Mouse (Mus musculus): ENCODE data around the gene Mpdu1. TPM values are rescaled to one million over a fixed set of nuclear protein-coding genes. Genes with fewer than 3 reads are reported as not detected.
"Not testable (repeated sequence)": the region's sequence is repeated elsewhere in the genome, so short reads cannot be mapped to it uniquely, and the experiment has no call there.

Mpdu1 gene
- polyA plus RNA-seq, 1 experiment from 2014 or later, result 74.9 TPM

DNA sequence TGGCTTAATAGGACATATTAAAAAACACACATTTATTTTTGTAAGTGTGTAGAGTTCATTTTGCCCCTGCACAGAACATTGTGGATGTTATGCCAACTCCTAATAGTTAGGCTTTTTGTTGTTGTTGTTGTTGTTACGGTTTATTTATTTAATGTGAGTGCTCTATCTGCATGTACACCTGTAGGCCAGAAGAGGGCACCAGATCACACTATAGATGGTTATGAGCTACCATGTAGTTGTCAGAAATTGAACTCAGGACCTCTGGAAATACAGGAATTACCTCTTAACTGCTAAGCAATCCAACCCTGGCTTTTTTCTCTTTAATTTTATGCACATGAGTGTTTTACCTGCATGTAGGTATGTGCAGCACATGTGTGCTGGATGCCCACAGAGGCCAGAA lies 32.6 kb downstream of the Mpdu1 start:
- Histone ChIP-seq H3K9ac (no peak overlapping the region), H3K4me3 (no peak overlapping the region), H3K4me1 (peaks cover 12% of the 10 kb centered on the region), H3K36me3 (no peaks in the 10 kb centered on the region), H3K9me3 (no peaks in the 10 kb centered on the region), H3K27me3 (no peaks in the 10 kb centered on the region), H3K4me2 (no peak overlapping the region), H3K27ac (no peak overlapping the region)
- ATAC-seq (ENCODE audit: insufficient number of reproducible peaks, insufficient read depth, low FRiP score, low TSS enrichment, low read depth), result no peak
- 63% methylated on average over 1 of the region's 1 CpGs for WGBS

DNA sequence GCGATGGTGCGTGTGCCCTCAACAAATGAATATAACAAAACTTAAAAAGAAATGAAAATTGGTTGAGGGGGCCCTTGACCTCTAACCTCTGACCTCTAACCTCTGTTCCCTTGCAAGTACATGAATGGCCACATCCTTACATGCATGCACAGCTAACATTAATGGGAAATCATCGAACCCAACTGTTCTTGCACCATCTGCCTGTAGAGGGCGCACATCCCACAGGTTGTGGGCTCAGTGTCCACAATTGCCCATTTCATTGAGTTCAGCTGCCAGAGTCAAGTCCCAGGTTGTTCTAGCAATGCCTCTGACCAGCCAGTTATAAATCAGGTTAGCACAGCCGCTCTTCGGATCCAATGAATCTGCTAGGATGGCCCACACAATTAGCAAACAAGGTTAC lies 34.2 kb downstream of the Mpdu1 start:
- no peaks in the 10 kb centered on the region for H3K27me3 ChIP-seq
- no peak overlapping the region for H3K4me2 ChIP-seq
- H3K4me3 ChIP-seq, result no peak overlapping the region
- H3K27ac ChIP-seq, result no peak overlapping the region
- H3K4me1 ChIP-seq, result 0 out of 2 replicates have a peak, but pooled peaks cover 2% of the 10 kb centered on the region
- 36% methylated on average over 6 of the region's 6 CpGs for WGBS
- ATAC-seq (ENCODE audit: insufficient number of reproducible peaks, insufficient read depth, low FRiP score, low TSS enrichment, low read depth), result no peak
- no peaks in the 10 kb centered on the region for H3K9me3 ChIP-seq
- no peak overlapping the region for H3K9ac ChIP-seq
- H3K36me3 ChIP-seq, result no peaks in the 10 kb centered on the region

DNA sequence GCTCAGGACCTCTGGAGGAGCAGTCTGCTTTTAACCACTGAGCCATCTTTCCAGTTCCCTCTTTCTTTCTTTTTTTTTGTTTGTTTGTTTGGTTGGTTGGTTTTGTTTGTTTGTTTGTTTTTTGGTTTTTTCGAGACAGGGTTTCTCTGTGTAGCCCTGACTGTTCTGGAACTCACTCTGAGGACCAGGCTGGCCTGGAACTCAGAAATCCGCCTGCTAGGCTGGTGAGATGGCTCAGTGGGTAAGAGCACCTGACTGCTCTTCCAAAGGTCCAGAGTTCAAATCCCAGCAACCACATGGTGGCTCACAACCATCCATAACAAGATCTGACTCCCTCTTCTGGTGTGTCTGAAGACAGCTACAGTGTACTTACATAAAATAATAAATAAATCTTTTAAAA lies 38.1 kb downstream of the Mpdu1 start:
- WGBS, result 94% methylated on average over 2 of the region's 2 CpGs
- not testable (repeated sequence) for H3K9me3 ChIP-seq; H3K27me3 ChIP-seq; H3K4me1 ChIP-seq; H3K4me2 ChIP-seq; H3K27ac ChIP-seq; ATAC-seq (ENCODE audit: insufficient number of reproducible peaks, insufficient read depth, low FRiP score, low TSS enrichment, low read depth); H3K36me3 ChIP-seq; H3K4me3 ChIP-seq; H3K9ac ChIP-seq

DNA sequence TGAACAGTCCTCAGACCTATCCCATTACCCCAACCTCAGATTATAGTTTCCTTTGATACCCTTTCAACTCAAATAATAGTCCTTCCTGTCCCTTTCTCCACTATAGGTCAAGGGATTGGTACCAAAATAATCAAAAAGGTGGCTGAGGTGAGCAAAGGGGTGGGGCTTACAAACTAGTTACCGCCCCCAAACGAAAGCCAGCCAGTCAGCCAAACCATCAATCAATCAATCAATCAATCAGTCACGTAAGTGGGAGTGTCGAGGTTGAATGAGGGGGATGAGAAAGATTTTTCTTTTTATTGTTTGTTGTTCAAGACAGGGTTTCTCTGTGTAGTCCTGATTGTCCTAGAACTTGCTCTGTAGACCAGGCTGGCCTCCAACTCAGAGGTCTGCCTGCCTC lies 39.4 kb downstream of the Mpdu1 start:
- no peak for ATAC-seq (ENCODE audit: insufficient number of reproducible peaks, insufficient read depth, low FRiP score, low TSS enrichment, low read depth)
- Histone ChIP-seq H3K27me3 (no peaks in the 10 kb centered on the region), H3K9me3 (no peaks in the 10 kb centered on the region), H3K4me2 (peak overlapping the region; percentile 64), H3K27ac (no peak overlapping the region), H3K4me3 (peak overlapping the region; percentile 54), H3K4me1 (peaks cover 9% of the 10 kb centered on the region; the same call in 1 of the 2 replicates), H3K36me3 (no peaks in the 10 kb centered on the region), H3K9ac (peak overlapping the region; percentile 79)
- 66% methylated on average over 4 of the region's 4 CpGs for WGBS

DNA sequence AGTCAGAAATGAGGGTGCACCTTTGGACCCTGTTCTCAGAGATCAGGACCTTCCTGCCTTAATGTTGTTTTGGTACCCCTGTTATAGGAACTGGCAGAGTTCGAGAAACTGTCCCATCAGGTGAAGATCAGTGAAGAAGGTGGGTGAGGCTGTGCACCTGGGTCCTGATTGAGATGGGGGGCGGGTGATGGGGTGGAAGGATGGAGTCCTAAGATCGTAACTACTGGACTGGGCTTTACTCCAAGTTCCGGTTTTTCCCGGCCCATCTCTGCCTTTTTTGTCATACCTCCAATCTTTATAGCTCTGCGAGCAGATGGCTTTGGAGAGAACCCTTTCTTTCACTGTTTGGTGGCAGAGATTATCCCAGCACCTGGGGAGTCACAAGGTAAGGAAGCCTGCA lies 40.0 kb downstream of the Mpdu1 start:
- H3K27ac ChIP-seq, result peak overlapping the region; percentile 63
- H3K4me1 ChIP-seq, result peaks cover 9% of the 10 kb centered on the region; the same call in 1 of the 2 replicates
- peak overlapping the region; percentile 64 for H3K4me2 ChIP-seq
- WGBS, result 34% methylated on average over 6 of the region's 6 CpGs
- no peaks in the 10 kb centered on the region for H3K36me3 ChIP-seq
- no peak for ATAC-seq (ENCODE audit: insufficient number of reproducible peaks, insufficient read depth, low FRiP score, low TSS enrichment, low read depth)
- H3K9ac ChIP-seq, result peak overlapping the region; percentile 79
- H3K9me3 ChIP-seq, result no peaks in the 10 kb centered on the region
- H3K4me3 ChIP-seq, result peak overlapping the region; percentile 54
- no peaks in the 10 kb centered on the region for H3K27me3 ChIP-seq

DNA sequence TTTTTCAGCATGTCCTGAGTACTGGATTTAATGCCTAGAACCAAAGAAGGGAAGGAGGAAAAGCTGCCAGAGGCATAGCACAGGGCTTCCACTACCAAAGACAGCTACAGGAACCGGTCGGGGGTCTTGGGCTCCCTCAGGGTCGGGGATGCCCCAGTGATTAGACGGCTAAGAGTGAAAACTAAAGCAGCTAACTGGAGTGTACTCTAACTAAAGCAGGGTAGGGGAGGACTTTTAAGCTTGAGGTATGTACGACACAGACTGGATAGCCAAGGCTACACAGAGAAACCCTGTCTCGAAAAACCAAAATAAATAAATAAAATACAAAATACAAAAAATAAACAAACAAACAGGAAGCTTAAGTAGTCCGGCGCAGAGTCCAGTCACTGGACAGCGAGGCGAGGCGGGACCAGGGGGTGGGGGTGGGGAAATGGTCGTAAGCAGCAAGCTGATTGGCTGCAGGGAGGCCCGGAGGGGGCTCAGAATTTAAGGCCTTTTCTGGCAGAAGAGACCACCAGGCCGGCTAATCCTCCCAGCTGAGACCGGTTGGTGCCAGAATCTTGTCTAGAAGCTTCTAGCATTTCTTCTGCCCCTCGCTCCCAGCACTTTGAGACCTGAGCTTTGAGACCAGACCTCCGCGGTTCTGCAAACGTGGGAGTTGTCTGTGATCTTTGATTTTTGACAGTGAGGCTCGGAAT lies 40.7 kb downstream of the Mpdu1 start, which contains the start of gene Sat2:
Gene Sat2, plus strand, starts transcription at position 454 of the 698 bp plus-strand sequence.
- peak within 1 kb of the TSS; percentile 54 for H3K4me3 ChIP-seq
- H3K36me3 ChIP-seq, result no peaks in the 10 kb centered on the region
- H3K27me3 ChIP-seq, result no peaks in the 10 kb centered on the region
- no peaks in the 10 kb centered on the region for H3K9me3 ChIP-seq
- H3K4me1 ChIP-seq, result peaks cover 9% of the 10 kb centered on the region; the same call in 1 of the 2 replicates
- peak; percentile 71; the same call in 1 of the 2 replicates for ATAC-seq (ENCODE audit: insufficient number of reproducible peaks, insufficient read depth, low FRiP score, low TSS enrichment, low read depth)
- WGBS, result 1% methylated on average over 20 of the region's 20 CpGs
- peak within 1 kb of the TSS; percentile 64 for H3K4me2 ChIP-seq
- H3K9ac ChIP-seq, result peak within 1 kb of the TSS; percentile 79
- peak within 1 kb of the TSS; percentile 63 for H3K27ac ChIP-seq

DNA sequence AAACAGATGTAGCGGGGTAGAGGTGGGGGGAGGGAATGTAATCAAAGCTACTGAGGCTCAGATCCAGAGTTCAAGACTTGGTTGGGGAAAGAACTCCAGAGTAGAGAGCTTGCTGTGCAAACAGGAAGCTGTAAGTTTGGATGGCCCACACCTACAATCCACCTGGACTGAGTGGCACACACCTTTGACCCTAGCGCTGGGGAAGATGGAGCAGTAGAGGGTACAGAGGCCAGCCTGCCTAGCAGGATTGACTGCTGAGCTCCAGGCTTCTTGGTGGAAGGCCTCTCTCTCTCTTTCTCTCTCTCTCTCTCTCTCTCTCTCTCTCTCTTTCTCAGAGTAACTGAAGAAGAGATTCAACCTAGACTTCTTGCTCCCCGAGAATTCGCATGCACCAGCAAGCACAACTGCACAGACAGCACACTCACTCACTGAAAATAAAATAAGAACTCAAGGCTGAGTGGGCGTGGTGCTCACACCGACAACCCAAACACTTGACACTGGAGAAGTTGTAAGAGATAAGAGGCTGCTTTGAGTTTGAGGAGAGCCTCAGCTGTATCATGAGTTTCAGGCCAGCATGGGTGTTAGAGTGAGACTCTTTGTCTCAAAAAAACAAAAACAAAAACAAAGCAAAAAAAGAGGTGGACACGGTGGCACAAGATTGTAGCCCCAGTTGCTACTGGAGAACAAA lies 41.9 kb downstream of the Mpdu1 start:
- ATAC-seq (ENCODE audit: insufficient number of reproducible peaks, insufficient read depth, low FRiP score, low TSS enrichment, low read depth), result no peak
- Histone ChIP-seq H3K36me3 (no peaks in the 10 kb centered on the region), H3K27ac (no peak overlapping the region), H3K27me3 (no peaks in the 10 kb centered on the region), H3K9me3 (no peaks in the 10 kb centered on the region), H3K4me2 (no peak overlapping the region), H3K4me1 (peaks cover 9% of the 10 kb centered on the region; the same call in 1 of the 2 replicates), H3K4me3 (no peak overlapping the region), H3K9ac (no peak overlapping the region)
- WGBS, result 81% methylated on average over 7 of the region's 7 CpGs

DNA sequence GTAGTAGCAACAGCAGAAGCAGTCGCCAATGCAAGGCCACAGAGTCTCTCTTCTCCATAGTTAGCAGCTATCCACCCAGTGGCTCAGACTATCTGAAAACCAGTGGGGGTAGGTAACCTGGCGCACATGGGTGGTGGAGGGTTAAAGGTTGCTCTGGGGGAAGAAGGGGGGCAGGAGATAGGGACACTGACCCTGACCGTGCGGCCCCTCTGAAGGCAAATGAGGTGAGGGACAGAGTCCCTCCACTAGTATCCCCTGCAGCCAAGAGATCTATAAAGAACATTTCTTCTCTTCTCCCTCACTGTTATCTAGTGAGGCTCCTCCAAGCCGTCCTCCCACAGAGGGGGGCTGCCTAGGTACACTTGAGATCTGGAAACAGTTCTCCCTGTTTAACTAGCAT lies 44.6 kb downstream of the Mpdu1 start, which contains the start of gene Shbg:
Gene Shbg, minus strand, starts transcription at position 101 of the 400 bp plus-strand sequence.
- H3K27ac ChIP-seq, result no peak within 1 kb of the TSS
- H3K36me3 ChIP-seq, result no peaks in the 10 kb centered on the region
- ATAC-seq (ENCODE audit: insufficient number of reproducible peaks, insufficient read depth, low FRiP score, low TSS enrichment, low read depth), result no peak
- no peak within 1 kb of the TSS for H3K4me3 ChIP-seq
- H3K4me1 ChIP-seq, result peaks cover 7% of the 10 kb centered on the region
- peak within 1 kb of the TSS; percentile 45; the same call in 1 of the 2 replicates for H3K9ac ChIP-seq
- H3K4me2 ChIP-seq, result no peak within 1 kb of the TSS
- no peaks in the 10 kb centered on the region for H3K9me3 ChIP-seq
- no peaks in the 10 kb centered on the region for H3K27me3 ChIP-seq
- 64% methylated on average over 5 of the region's 5 CpGs for WGBS

DNA sequence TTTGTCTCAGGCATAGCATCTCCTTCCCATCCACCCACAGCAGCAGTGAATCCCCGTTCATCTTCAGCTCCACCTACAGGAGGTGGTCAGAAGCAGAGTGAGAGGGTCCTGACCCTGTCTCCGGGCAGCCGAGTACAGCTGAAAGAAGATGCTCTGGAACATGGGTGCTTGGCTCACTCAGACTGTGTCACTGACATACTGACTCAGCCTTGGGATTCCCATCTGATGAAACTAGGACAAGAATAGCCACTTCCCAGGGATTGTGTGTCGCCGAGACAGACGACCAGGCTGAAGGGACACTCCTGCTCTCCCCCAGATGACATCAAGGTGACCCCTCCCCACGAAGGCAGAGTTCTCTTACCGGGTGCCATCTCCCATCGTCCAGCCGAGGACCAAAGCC lies 45.7 kb downstream of the Mpdu1 start:
- 44% methylated on average over 10 of the region's 10 CpGs for WGBS
- Histone ChIP-seq H3K36me3 (no peaks in the 10 kb centered on the region), H3K9ac (peak overlapping the region; percentile 45; the same call in 1 of the 2 replicates), H3K27ac (no peak overlapping the region), H3K9me3 (no peaks in the 10 kb centered on the region), H3K4me2 (no peak overlapping the region), H3K4me3 (no peak overlapping the region), H3K27me3 (no peaks in the 10 kb centered on the region), H3K4me1 (peaks cover 3% of the 10 kb centered on the region; the same call in 1 of the 2 replicates)
- ATAC-seq (ENCODE audit: insufficient number of reproducible peaks, insufficient read depth, low FRiP score, low TSS enrichment, low read depth), result no peak

DNA sequence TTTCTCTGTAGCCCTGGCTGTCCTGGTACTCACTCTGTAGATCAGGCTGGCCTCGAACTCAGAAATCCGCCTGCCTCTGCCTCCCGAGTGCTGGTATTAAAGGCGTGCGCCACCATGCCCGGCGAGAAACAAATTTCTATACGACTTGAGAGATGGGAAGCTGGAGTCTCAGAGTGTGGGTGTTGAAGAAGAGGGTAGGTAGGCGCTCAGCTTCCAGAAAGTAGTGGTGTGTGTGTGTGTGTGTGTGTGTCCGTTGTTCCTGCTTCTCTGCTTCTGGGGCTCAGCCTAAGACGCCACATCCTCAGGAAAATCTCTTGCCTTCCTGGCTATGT lies 48.2 kb downstream of the Mpdu1 start:
- H3K9me3 ChIP-seq; H3K4me1 ChIP-seq; H3K27ac ChIP-seq; H3K27me3 ChIP-seq; H3K9ac ChIP-seq; ATAC-seq (ENCODE audit: insufficient number of reproducible peaks, insufficient read depth, low FRiP score, low TSS enrichment, low read depth); H3K36me3 ChIP-seq: not testable (repeated sequence)
- peak overlapping the region; percentile 1; the same call in 1 of the 2 replicates for H3K4me3 ChIP-seq
- 53% methylated on average over 11 of the region's 11 CpGs for WGBS
- H3K4me2 ChIP-seq, result peak overlapping the region; percentile 33

DNA sequence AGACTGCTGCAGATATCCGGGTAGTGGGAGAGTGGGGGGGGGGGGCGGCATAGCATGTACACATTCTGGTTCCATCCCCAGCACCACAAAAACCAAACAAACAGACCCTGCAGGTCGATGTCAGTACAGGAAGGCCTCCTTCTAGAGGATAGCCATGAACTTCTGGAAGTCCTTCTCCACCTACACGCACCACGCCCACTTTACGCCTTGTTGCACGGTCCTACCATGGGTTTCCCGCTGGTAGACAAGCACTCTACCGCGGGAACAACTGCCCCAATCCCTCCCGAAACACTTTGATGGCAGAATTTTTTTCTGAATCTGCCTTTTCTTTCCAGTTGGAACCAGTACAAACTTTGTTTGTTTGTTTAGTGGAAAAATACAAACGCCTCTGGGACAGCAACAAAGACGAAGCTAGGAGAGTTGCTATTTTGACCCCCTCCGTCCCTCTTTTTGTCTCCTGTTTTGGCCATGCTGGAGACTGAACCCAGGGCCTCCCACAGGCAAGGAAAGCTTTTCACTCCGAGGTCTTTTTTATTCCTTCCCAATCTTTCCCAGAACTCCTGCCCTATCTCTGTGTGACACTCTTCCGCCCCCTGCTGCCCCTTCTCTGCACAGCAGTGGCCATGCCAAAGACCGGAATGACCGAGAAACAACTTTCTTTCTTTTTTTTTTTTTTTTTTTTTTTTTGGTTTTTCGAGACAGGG lies 48.7 kb downstream of the Mpdu1 start:
- H3K9me3 ChIP-seq, result no peaks in the 10 kb centered on the region
- no peak overlapping the region for H3K27ac ChIP-seq
- no peaks in the 10 kb centered on the region for H3K27me3 ChIP-seq
- no peaks in the 10 kb centered on the region for H3K36me3 ChIP-seq
- H3K4me2 ChIP-seq, result peak overlapping the region; percentile 33
- 12% methylated on average over 19 of the region's 19 CpGs for WGBS
- H3K9ac ChIP-seq, result no peak overlapping the region
- no peak for ATAC-seq (ENCODE audit: insufficient number of reproducible peaks, insufficient read depth, low FRiP score, low TSS enrichment, low read depth)
- peaks cover 3% of the 10 kb centered on the region; the same call in 1 of the 2 replicates for H3K4me1 ChIP-seq
- H3K4me3 ChIP-seq, result peak overlapping the region; percentile 1; the same call in 1 of the 2 replicates

Data from embryonic facial prominence, embryonic 13.5 days (tissue).